Comparison of ENCODE assay signal across 29 mouse cellular contexts in the genomic region with DNA sequence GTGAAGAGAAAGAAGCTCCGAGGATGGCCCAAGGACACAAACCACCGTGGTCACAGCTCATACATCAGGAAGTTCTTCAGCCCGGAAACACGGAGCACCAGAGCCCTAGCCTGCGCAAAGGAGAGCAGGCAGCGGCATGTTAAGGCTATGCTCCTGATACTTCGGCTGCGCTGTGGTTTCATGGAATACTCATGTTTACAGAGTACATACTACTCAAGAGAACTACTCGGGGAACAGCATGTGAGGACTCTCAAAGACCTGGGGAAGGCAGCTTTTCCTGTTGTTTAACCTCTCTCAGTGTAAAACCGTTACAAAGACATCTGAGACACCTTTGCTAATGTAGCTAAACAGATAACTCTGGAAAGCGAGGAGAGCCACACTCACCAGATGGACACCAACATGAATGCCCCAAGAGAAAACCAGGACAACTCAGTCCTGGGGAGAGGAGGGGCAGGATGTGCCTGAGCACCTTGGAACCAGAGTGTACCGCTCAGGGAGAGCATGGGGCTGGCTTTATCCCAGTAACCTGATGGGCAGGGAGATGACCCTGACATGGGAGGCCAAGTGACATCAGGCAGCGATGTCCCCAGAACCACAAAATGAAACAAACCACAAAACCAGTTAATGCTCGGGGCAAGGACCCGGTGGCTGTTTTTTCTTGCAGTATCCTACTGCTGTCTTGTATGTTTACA. TPM values are rescaled to one million over a fixed set of nuclear protein-coding genes. Genes with fewer than 3 reads are reported as not detected.
DNase-seq lines count a peak whose midpoint lies in the region; ATAC-seq and TF ChIP-seq lines count a peak whose summit lies in the region.
"Had no signal": no experiment of that assay in that cellular context is flagged by ENCODE, and none has a peak within 500 bp of the region (broad histone marks: within the 10 kb centered on the region; RNA-seq: fewer than 3 reads in every experiment).

No protein-coding gene starts in this region.

- peak; percentile 64 for TF ChIP-seq EP300 in lung, postnatal 0 days (IDR thresholded peaks at IDR 0.05)

- H3K9ac ChIP-seq in lung, postnatal 0 days (replicated peaks; ENCODE audit: low read depth): no peak overlapping the region
- H3K9ac ChIP-seq: embryonic facial prominence, embryonic 12.5 days; kidney, embryonic 15.5 days; midbrain, embryonic 12.5 days; neural tube, embryonic 12.5 days had no signal

- H3K4me3 ChIP-seq in lung, postnatal 0 days (ENCODE audit: low read depth, low read length): no peak overlapping the region
- H3K4me3 ChIP-seq in lung, adult 2 months (replicated peaks; ENCODE audit: extremely low read depth, low read depth, low read length): no peak overlapping the region
- H3K4me3 ChIP-seq: embryonic facial prominence, embryonic 12.5 days; kidney, embryonic 15.5 days; megakaryocyte, embryonic 14.5 days; midbrain, embryonic 12.5 days; myocyte; neural tube, embryonic 12.5 days had no signal

- peaks cover 20% of the 10 kb centered on the region; the same call in 1 of the 2 replicates for H3K4me1 ChIP-seq in lung, postnatal 0 days (ENCODE audit: insufficient read depth, low read depth, low read length)
- H3K4me1 ChIP-seq in lung, adult 2 months (ENCODE audit: control insufficient read depth, insufficient read depth, low read length): peaks cover 34% of the 10 kb centered on the region

- WGBS in lung, postnatal 0 days: 51% methylated on average over 15 of the region's 15 CpGs
- WGBS in lung, adult 2 months: 38% methylated on average over 15 of the region's 15 CpGs

- H3K4me2 ChIP-seq in lung, postnatal 0 days (replicated peaks; ENCODE audit: low read depth, low read length): 0 out of 2 replicates have a peak overlapping the region, but pooled peaks have one; percentile 14
- H3K4me2 ChIP-seq: embryonic facial prominence, embryonic 12.5 days; kidney, embryonic 15.5 days; midbrain, embryonic 12.5 days; neural tube, embryonic 12.5 days had no signal

- no peaks in the 10 kb centered on the region for H3K36me3 ChIP-seq in lung, postnatal 0 days (ENCODE audit: insufficient read depth, low read length)
- H3K36me3 ChIP-seq: neural tube, embryonic 12.5 days had no signal

- peak; percentile 63 for DNase-seq in adrenal gland, postnatal 14 days
- no peak for DNase-seq in adrenal gland, adult 18-20 months (ENCODE audit: low spot score in 2 of 2)
- peak; percentile 48 to 54 for DNase-seq in cerebellum, adult 18-20 months
- DNase-seq in cerebellum, postnatal 14 days: no peak
- DNase-seq in lung, postnatal 0 days (ENCODE audit: low spot score): peak; percentile 68
- no peak for DNase-seq in lung, adult 2 months
- no peak for DNase-seq in adipocyte (ENCODE audit: low spot score)
- DNase-seq: embryo, embryonic 11 days; heart, postnatal 14 days; kidney, adult 18-20 months; kidney, postnatal 25 days; liver; lung, postnatal 4 days; right cerebral cortex, adult 18-20 months; spleen, adult 18-20 months; thymus, postnatal 14 days had no signal

- no peak for TF ChIP-seq POLR2A in lung, adult 2 months (IDR thresholded peaks at IDR 0.05; ENCODE audit: borderline replicate concordance, extremely low read depth, low read depth, low read length)

- no peaks in the 10 kb centered on the region for H3K27me3 ChIP-seq in lung, postnatal 0 days (replicated peaks; ENCODE audit: insufficient read depth, low read length)
- H3K27me3 ChIP-seq: embryonic facial prominence, embryonic 12.5 days; kidney, embryonic 15.5 days; midbrain, embryonic 12.5 days; neural tube, embryonic 12.5 days had no signal

- no peaks in the 10 kb centered on the region for H3K9me3 ChIP-seq in lung, postnatal 0 days (ENCODE audit: low read length)
- H3K9me3 ChIP-seq: embryonic facial prominence, embryonic 12.5 days; kidney, embryonic 15.5 days; megakaryocyte, embryonic 14.5 days; midbrain, embryonic 12.5 days; neural tube, embryonic 12.5 days had no signal

- no peak overlapping the region for H3K27ac ChIP-seq in lung, postnatal 0 days (ENCODE audit: low read length)
- H3K27ac ChIP-seq: embryonic facial prominence, embryonic 12.5 days; kidney, embryonic 15.5 days; neural tube, embryonic 12.5 days had no signal

- 0 out of 2 replicates have a peak, but pooled peaks have one; percentile 13 for ATAC-seq in lung, postnatal 0 days
- ATAC-seq: CD4-positive, CD25-positive, alpha-beta regulatory T cell, adult 4 months; forebrain, embryonic 14.5 days; hindbrain, embryonic 16.5 days had no signal

- TF ChIP-seq CTCF in lung, postnatal 0 days (IDR thresholded peaks at IDR 0.05): no peak
- TF ChIP-seq CTCF in lung, adult 2 months (IDR thresholded peaks at IDR 0.05; ENCODE audit: insufficient read depth, low read length): no peak

RNA-seq across cellular contexts. Expression of a gene that starts 27.8 kb away (rescaled TPM):
- 133 and 149 TPM in 2 replicates for total RNA-seq in adrenal gland, postnatal 14 days (2021)
- 100 to 1,000 TPM; 113 to 138 TPM for total RNA-seq in adrenal gland, adult 18-20 months (2021)
- 29.0 and 32.5 TPM in 2 replicates for polyA plus RNA-seq in lung, postnatal 0 days (2015; fragmentation: Nextera tagmentation; extraction: Ambion mirVana)
- 305 and 359 TPM in 2 replicates for polyA plus RNA-seq in lung, adult 2 months (2012; rRNA removed)

RNA-seq across cellular contexts. Expression of a gene that starts 56.9 kb away (rescaled TPM):
- 0.56 and 0.79 TPM in 2 replicates for total RNA-seq in adrenal gland, postnatal 14 days (2021)
- total RNA-seq in adrenal gland, adult 18-20 months (2021): not detected
- polyA plus RNA-seq in lung, postnatal 0 days (2015; fragmentation: Nextera tagmentation; extraction: Ambion mirVana): 0.37 and 1.1 TPM in 2 replicates
- polyA plus RNA-seq in lung, adult 2 months (2012; rRNA removed): not detected in 2 replicates
- total RNA-seq: gastrocnemius, adult 8-10 months; heart, postnatal 14 days had no signal
- polyA plus RNA-seq: CD4-positive, CD25-positive, alpha-beta regulatory T cell, adult 4 months; gonadal fat pad, adult 2 months; hindbrain, embryonic 11.5 days; liver, embryonic 16.5 days; myocyte had no signal

Comparison
In these comparisons a context has a peak if more than half of its experiments do, and no peak if none do; other contexts are left out.
1. DNase-seq: peak in adrenal gland, postnatal 14 days (single experiment), cerebellum, adult 18-20 months (2 of 2) and lung, postnatal 0 days (single experiment); none in adrenal gland, adult 18-20 months (0 of 2), cerebellum, postnatal 14 days (0 of 2), lung, adult 2 months (single experiment) and adipocyte (single experiment).